Comparison of ENCODE assay signal across 32 mouse cellular contexts in the genomic region with DNA sequence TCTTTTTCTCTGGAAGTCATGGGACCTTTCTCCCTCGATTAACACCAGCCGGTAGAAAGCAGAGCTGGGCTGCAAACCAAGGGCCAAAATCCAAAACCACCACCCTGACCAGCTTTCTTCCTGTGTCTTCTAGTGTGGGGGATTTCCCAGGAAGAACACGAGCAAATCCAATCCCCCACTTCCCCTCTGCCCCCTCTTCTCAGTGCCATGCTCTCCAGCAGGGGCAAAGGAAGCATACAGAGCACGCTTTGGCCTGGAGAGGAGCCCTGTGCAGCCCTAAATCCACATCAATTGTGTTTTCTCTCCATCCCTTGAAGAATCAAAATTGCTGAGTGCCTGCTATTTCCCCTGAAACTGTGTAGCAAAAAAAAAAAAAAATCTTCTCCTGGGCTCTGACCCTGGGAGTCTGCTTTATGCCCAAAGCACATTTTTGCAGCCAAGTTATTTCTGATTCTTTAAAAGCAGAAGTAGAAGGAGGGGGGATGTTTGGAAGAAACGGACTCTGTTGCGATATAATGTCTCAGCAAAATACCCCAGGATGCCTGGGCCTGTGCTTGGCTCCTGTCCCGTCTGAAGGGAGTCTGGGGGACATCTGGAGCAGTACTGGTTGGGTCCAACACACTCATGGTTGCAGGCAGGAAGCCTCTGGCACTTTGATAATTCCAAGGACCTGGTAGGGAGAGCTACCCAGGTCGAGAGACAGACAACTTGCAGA.
DNase-seq lines count a peak whose midpoint lies in the region; ATAC-seq lines count a peak whose summit lies in the region.
"Had no signal": no experiment of that assay in that cellular context is flagged by ENCODE, and none has a peak within 500 bp of the region (broad histone marks: within the 10 kb centered on the region; RNA-seq: fewer than 3 reads in every experiment).

No protein-coding gene starts in this region.

- ATAC-seq in lung, embryonic 16.5 days (ENCODE audit: low read depth), result peak; percentile 51
- ATAC-seq in common myeloid progenitor, adult 5-6 weeks (replicated peaks; ENCODE audit: low read depth, poor library complexity, severe bottlenecking), result peak; percentile 63
- ATAC-seq: intestine, postnatal 0 days; Patski had no signal

- no peak overlapping the region for H3K27ac ChIP-seq in lung, embryonic 16.5 days (ENCODE audit: low read length)
- peak overlapping the region; percentile 74 for H3K27ac ChIP-seq in macrophage
- H3K27ac ChIP-seq in limb, embryonic 10.5 days, result no peak overlapping the region
- H3K27ac ChIP-seq: embryonic facial prominence, embryonic 15.5 days; forebrain, embryonic 12.5 days; heart, adult 2 months; heart, embryonic 15.5 days; liver, embryonic 14.5 days; midbrain, embryonic 12.5 days; neural tube, embryonic 13.5 days; stomach, embryonic 15.5 days had no signal

- no peak overlapping the region for H3K4me3 ChIP-seq in lung, embryonic 16.5 days (ENCODE audit: low read length)
- H3K4me3 ChIP-seq in macrophage (ENCODE audit: inconsistent target), result no peak overlapping the region
- H3K4me3 ChIP-seq in limb, embryonic 10.5 days, result no peak overlapping the region
- H3K4me3 ChIP-seq: embryonic facial prominence, embryonic 15.5 days; forebrain, embryonic 12.5 days; heart, adult 2 months; heart, embryonic 15.5 days; midbrain, embryonic 12.5 days; neural tube, embryonic 13.5 days; stomach, embryonic 15.5 days had no signal

- no peaks in the 10 kb centered on the region; the same call in 1 of the 2 replicates for H3K4me1 ChIP-seq in lung, embryonic 16.5 days (replicated peaks; ENCODE audit: control insufficient read depth, insufficient read depth, low read length)
- peaks cover 19% of the 10 kb centered on the region for H3K4me1 ChIP-seq in limb, embryonic 10.5 days
- H3K4me1 ChIP-seq: heart, embryonic 15.5 days had no signal

- WGBS in lung, embryonic 16.5 days, result 53% methylated on average over 8 of the region's 8 CpGs
- 5% methylated on average over 8 of the region's 8 CpGs for WGBS in macrophage (ENCODE audit: missing documents)
- WGBS in limb, embryonic 10.5 days, result 85% methylated on average over 8 of the region's 8 CpGs

- H3K79me2 ChIP-seq in macrophage (ENCODE audit: inconsistent target), result no peaks in the 10 kb centered on the region

- no peak overlapping the region for H3K4me2 ChIP-seq in lung, embryonic 16.5 days (ENCODE audit: low read depth, low read length)
- H3K4me2 ChIP-seq: embryonic facial prominence, embryonic 15.5 days; forebrain, embryonic 12.5 days; heart, embryonic 15.5 days; hindbrain, embryonic 14.5 days; midbrain, embryonic 12.5 days; neural tube, embryonic 13.5 days; stomach, embryonic 15.5 days had no signal

- intact Hi-C loops in heart, postnatal 36 days (cut with DNase I), result no loop called here

- no peaks in the 10 kb centered on the region for H3K27me3 ChIP-seq in lung, embryonic 16.5 days (ENCODE audit: control insufficient read depth, insufficient read depth, low read depth, low read length)
- H3K27me3 ChIP-seq in limb, embryonic 10.5 days (ENCODE audit: low read depth, poor library complexity, severe bottlenecking), result no peaks in the 10 kb centered on the region
- H3K27me3 ChIP-seq: embryonic facial prominence, embryonic 15.5 days; forebrain, embryonic 12.5 days; heart, embryonic 15.5 days; midbrain, embryonic 12.5 days; neural tube, embryonic 13.5 days; Patski; stomach, embryonic 15.5 days had no signal

- H3K36me3 ChIP-seq in lung, embryonic 16.5 days (ENCODE audit: control insufficient read depth, insufficient read depth, low read length), result no peaks in the 10 kb centered on the region
- H3K36me3 ChIP-seq in macrophage (ENCODE audit: inconsistent target), result no peaks in the 10 kb centered on the region
- no peaks in the 10 kb centered on the region for H3K36me3 ChIP-seq in limb, embryonic 10.5 days
- H3K36me3 ChIP-seq: embryonic facial prominence, embryonic 15.5 days; forebrain, embryonic 12.5 days; heart, embryonic 15.5 days; midbrain, embryonic 12.5 days; neural tube, embryonic 13.5 days; stomach, embryonic 15.5 days had no signal

- H3K9ac ChIP-seq in lung, embryonic 16.5 days (ENCODE audit: low read length), result no peak overlapping the region
- H3K9ac ChIP-seq: embryonic facial prominence, embryonic 15.5 days; forebrain, embryonic 12.5 days; heart, embryonic 15.5 days; hindbrain, embryonic 14.5 days; liver, embryonic 14.5 days; midbrain, embryonic 12.5 days; neural tube, embryonic 13.5 days; stomach, embryonic 15.5 days had no signal

- H3K9me3 ChIP-seq in lung, embryonic 16.5 days (ENCODE audit: control insufficient read depth, low read length), result no peaks in the 10 kb centered on the region
- no peaks in the 10 kb centered on the region for H3K9me3 ChIP-seq in limb, embryonic 10.5 days (replicated peaks)
- H3K9me3 ChIP-seq: embryonic facial prominence, embryonic 15.5 days; forebrain, embryonic 12.5 days; heart, embryonic 15.5 days; midbrain, embryonic 12.5 days; neural tube, embryonic 13.5 days; stomach, embryonic 15.5 days had no signal

- peak; percentile 90 for DNase-seq in heart, adult 11 months
- no peak for DNase-seq in heart, postnatal 36 days
- DNase-seq in lung, postnatal 14 days, result no peak
- no peak for DNase-seq in limb, embryonic 10.5 days (ENCODE audit: low spot score)
- no peak for DNase-seq in ovary, postnatal 14 days (ENCODE audit: low spot score)
- DNase-seq: adrenal gland, postnatal 10 days; cerebellum, adult 11 months; cerebellum, adult 9-10 months; cerebellum, postnatal 36 days; embryo, embryonic 11 days; gastrocnemius, postnatal 10 days; heart, postnatal 4 days; kidney, adult 9 months; kidney, postnatal 10 days; liver; retina, postnatal 1 day; right cerebral cortex, postnatal 14 days; thymus, postnatal 14 days had no signal
